Mouse (Mus musculus): Measurements from ENCODE around the gene Olfr430. TPM values are rescaled to one million over a fixed set of nuclear protein-coding genes. Genes with fewer than 3 reads are reported as not detected.

Gene Olfr430
- not detected for polyA plus RNA-seq (2014; fragmentation: Illumina TruSeq; extraction: RNeasy Lipid Tissue Mini Kit (QIAGEN cat#74804))

DNA sequence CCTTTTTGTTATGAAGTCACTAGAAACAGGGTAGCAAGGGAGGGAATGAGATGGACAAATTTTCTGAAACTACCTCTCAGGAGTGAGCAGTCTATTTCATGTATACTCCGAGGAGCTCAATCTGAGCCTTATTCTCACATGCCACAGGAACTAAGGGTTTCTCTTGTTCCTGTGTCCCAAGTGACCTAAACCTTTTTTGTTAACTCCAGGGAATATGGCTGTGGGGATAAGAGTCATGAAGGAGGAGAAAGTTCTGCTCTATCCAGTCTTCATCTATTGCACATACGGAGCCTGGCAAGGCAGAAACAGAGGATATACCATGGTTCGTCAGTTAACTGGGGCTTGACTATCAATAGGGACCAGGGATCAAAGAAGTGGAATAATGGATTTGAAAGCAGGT is at the start of gene Olfr430:
TSS of gene Olfr430 (plus strand) at position 301 of the 400 bp plus-strand sequence.

DNA sequence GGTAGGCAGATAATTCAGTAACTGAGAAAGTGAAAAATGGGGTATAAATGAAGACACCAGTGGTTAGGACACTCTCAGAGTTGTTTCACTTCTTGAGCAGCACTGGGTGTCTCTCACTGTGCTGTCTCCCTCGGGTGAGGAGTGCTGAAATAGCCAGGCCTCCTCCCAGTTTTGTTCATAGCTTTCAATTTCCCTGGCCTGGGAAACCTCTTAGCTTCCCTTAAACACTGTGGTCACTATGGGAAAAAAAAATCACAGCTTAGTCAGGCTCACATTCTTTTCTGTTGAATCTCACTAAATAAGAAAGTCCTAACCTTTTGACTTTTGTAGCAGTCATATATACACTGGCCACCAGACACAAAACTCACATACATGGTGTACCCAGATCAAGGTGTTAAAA is 34.7 kb upstream of the Olfr430 start, which contains the start of gene Ifi205:
TSS of gene Ifi205 (minus strand) at position 113 of the 400 bp plus-strand sequence.

DNA sequence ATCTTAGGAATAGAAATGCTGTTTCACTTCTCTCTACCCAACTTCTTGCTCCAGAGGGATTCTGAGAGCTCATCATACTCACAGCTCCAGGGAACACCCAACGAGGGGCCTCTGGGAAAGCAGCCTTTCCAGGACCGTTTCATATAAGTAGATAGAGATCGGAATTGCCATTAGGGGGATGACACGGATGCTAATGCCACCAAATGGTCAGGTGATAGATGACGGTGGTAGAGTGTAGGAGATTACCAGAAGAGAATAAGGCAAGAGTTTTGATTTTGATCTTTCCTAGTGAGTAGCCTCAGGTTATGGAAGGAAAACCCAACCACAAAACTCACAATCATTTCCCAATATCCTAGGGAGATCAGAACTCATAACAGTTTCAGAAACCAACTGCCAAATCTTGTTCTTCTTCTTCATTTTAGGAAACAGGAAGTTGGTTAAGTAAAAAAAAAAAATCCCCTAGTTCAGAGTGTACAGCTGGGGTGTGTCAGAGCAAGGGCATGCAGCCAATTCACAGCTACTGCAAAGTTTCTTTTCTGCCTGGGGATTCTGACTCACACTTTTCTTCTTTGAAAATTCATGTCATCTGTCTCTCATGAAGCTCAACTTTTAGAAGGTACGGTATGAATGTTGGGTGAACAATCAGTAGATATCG is 25.8 kb upstream of the Olfr430 start, which contains the start of gene Olfr433:
TSS of gene Olfr433 (plus strand) at position 183 of the 655 bp plus-strand sequence.

DNA sequence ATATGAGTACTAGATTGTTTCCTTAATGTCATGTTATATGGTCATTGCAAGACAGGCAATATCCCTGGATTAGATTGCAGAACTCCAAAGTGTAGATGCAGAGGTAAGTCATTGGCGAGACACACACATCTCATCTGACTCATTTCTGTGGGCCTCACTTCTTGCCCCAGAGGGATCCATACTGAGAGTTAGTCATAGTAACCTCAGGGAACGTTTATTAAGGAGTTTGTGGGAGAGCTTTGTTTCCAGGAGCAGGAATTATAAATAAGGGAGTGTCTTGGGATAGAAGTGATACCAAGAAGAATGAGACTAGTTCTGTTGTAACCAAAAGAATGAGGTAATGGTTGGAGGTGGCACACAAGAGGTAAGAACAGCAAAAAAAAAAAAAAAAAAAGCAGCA is 17.5 kb upstream of the Olfr430 start, which contains the start of gene Olfr432:
TSS of gene Olfr432 (plus strand) at position 313 of the 400 bp plus-strand sequence.

DNA sequence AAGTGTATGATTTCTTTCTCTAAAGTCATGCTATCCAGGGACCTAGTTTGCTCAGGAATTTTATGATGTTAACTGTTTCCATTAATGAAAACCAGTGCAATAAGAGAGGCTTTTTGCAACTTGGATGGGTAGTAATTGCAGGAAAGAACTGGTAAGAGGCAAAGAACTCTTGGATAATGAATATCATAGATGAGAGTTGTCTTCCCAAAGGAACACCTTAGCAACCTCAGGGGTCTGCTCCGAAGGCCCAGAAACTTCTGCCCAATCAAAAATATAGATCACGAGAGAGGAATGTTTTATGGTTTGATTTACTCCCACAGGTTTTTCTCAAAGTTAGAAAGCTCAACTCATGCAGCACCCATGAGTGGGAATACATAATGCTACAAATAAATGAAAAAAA is 17.6 kb downstream of the Olfr430 start, which contains the start of gene Olfr429:
TSS of gene Olfr429 (plus strand) at position 301 of the 400 bp plus-strand sequence.

DNA sequence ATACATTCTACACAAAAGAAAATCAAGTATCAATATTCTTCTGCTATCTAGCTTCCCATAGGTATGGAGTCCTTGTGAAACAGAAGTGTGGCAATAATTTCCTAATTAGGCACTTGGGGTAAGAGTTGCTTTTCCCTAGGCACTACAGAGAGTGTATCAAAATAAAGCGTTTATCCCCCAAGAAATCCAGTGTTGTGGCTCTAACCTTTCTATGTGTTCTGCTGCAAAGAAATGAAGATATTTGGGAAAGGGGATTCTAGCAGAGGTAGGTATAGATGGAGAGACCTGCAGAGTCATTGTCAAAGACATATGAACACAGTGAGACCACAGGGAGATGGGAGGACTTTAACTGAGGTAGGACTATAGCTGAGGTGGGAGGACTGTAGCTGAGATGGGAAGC is 30.2 kb downstream of the Olfr430 start, which contains the start of gene Olfr427:
TSS of gene Olfr427 (plus strand) at position 301 of the 400 bp plus-strand sequence.

DNA sequence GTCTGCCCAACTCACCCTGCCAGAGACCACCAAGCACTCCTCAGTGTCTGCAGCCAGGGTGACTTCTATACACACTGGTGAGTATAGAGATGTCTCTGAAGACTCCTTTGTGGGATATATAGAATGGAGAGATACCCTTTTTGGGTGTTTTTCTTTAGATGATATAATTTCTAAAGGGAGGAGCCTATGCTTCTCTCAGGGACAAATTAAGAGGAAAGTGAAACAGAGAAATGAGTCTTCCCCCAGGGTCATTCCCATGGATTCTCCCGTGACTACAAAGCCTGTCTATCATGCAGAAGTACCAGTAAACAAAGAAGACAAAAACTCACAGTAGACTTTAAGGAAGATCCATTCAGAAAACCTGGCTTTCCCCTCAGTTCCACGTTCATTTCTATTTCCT is 54.7 kb downstream of the Olfr430 start, which contains the start of gene Olfr231:
TSS of gene Olfr231 (minus strand) at position 101 of the 400 bp plus-strand sequence.

Other genes starting within 250 kb of the Olfr430 start
- 24.1 TPM for gene Ifi211, start 153.6 kb upstream of the Olfr430 start, polyA plus RNA-seq (2014; fragmentation: Illumina TruSeq; extraction: RNeasy Lipid Tissue Mini Kit (QIAGEN cat#74804))
- 97.3 TPM for gene Mndal, start 124.1 kb upstream of the Olfr430 start, polyA plus RNA-seq (2014; fragmentation: Illumina TruSeq; extraction: RNeasy Lipid Tissue Mini Kit (QIAGEN cat#74804))
- 87.5 TPM for gene Ifi203, start 123.9 kb upstream of the Olfr430 start, polyA plus RNA-seq (2014; fragmentation: Illumina TruSeq; extraction: RNeasy Lipid Tissue Mini Kit (QIAGEN cat#74804))
- 2.2 TPM for gene Ifi202b, start 83.9 kb upstream of the Olfr430 start, polyA plus RNA-seq (2014; fragmentation: Illumina TruSeq; extraction: RNeasy Lipid Tissue Mini Kit (QIAGEN cat#74804))
- gene Ifi205, start 34.8 kb upstream of the Olfr430 start, polyA plus RNA-seq (2014; fragmentation: Illumina TruSeq; extraction: RNeasy Lipid Tissue Mini Kit (QIAGEN cat#74804)): 43.6 TPM
- gene Olfr433, start 25.9 kb upstream of the Olfr430 start, polyA plus RNA-seq (2014; fragmentation: Illumina TruSeq; extraction: RNeasy Lipid Tissue Mini Kit (QIAGEN cat#74804)): not detected
- not detected for gene Olfr432, start 17.4 kb upstream of the Olfr430 start, polyA plus RNA-seq (2014; fragmentation: Illumina TruSeq; extraction: RNeasy Lipid Tissue Mini Kit (QIAGEN cat#74804))
- not detected for gene Olfr429, start 17.7 kb downstream of the Olfr430 start, polyA plus RNA-seq (2014; fragmentation: Illumina TruSeq; extraction: RNeasy Lipid Tissue Mini Kit (QIAGEN cat#74804))
- gene Olfr427, start 30.3 kb downstream of the Olfr430 start, polyA plus RNA-seq (2014; fragmentation: Illumina TruSeq; extraction: RNeasy Lipid Tissue Mini Kit (QIAGEN cat#74804)): not detected
- not detected for gene Olfr231, start 54.6 kb downstream of the Olfr430 start, polyA plus RNA-seq (2014; fragmentation: Illumina TruSeq; extraction: RNeasy Lipid Tissue Mini Kit (QIAGEN cat#74804))
- gene Olfr424, start 64.9 kb downstream of the Olfr430 start, polyA plus RNA-seq (2014; fragmentation: Illumina TruSeq; extraction: RNeasy Lipid Tissue Mini Kit (QIAGEN cat#74804)): not detected
- not detected for gene Olfr420, start 89.0 kb downstream of the Olfr430 start, polyA plus RNA-seq (2014; fragmentation: Illumina TruSeq; extraction: RNeasy Lipid Tissue Mini Kit (QIAGEN cat#74804))
- not detected for gene Spta1, start 106.2 kb downstream of the Olfr430 start, polyA plus RNA-seq (2014; fragmentation: Illumina TruSeq; extraction: RNeasy Lipid Tissue Mini Kit (QIAGEN cat#74804))
- gene Olfr419, start 185.5 kb downstream of the Olfr430 start, polyA plus RNA-seq (2014; fragmentation: Illumina TruSeq; extraction: RNeasy Lipid Tissue Mini Kit (QIAGEN cat#74804)): not detected

All from ovary, adult 10 weeks (tissue).